Mouse (Mus musculus) heart, postnatal 10 days (tissue): ENCODE results near the gene Txnrd2. TPM values are rescaled to one million over a fixed set of nuclear protein-coding genes. Genes with fewer than 3 reads are reported as not detected.

ENCODE experiments used
- DNase-seq, 2 experiments: peaks; one replicate each; pipeline ENCODE4 v3.0.0; 2021
- intact Hi-C: fragments of 180-260 bp; cut with DNase I; formaldehyde crosslinking; loops from one replicate; pipeline ENCODE4 v1.15.1; 2025
- total RNA-seq, 2 experiments: library from RNA; stranded (reverse); gene quantifications; 2 replicates each; pipeline ENCODE4 v1.2.3; 2021

The Txnrd2 gene
- total RNA-seq, 2 experiments from 2014 or later, result 30.0 to 32.0 TPM

- intact Hi-C loops, result loop anchor here (5.0 kb wide), 1 partner anchor 76 kb away; no protein-coding TSS in a partner anchor
Observed at GRCm38 (mm10) chr16:18518091-18518490, 91.9 kb downstream of the Txnrd2 start.

GRCm38 (mm10) chr16:18523563-18524245 is 97.5 kb downstream of the Txnrd2 start:
- intact Hi-C loops, result no loop called here
- peak; percentile 78 to 82 for DNase-seq

More at GRCm38 (mm10) chr16:18518091-18518490, 91.9 kb downstream of the Txnrd2 start:
- peak; percentile 26 to 35 for DNase-seq

GRCm38 (mm10) chr16:18528656-18529055 is 102.5 kb downstream of the Txnrd2 start:
- intact Hi-C loops, result no loop called here
- no peak for DNase-seq

Other genes with a start within 250 kb of the Txnrd2 start
- gene Ccdc188, start 208.5 kb upstream of the Txnrd2 start, total RNA-seq, result not detected
- gene Zdhhc8, start 191.2 kb upstream of the Txnrd2 start, total RNA-seq, result 10 to 100 TPM; 33.2 to 35.7 TPM
- 10 to 100 TPM; 24.1 to 30.6 TPM for gene Trmt2a, start 177.7 kb upstream of the Txnrd2 start, total RNA-seq
- 10 to 100 TPM; 79.1 to 82.9 TPM for gene Ranbp1, start 177.7 kb upstream of the Txnrd2 start, total RNA-seq
- gene Gm49776, start 168.1 kb upstream of the Txnrd2 start, total RNA-seq, result not detected
- 10 to 100 TPM; 26.0 to 27.2 TPM for gene Dgcr8, start 137.1 kb upstream of the Txnrd2 start, total RNA-seq
- gene Tango2, start 78.3 kb upstream of the Txnrd2 start, total RNA-seq, result 10 to 100 TPM; 62.7 to 65.3 TPM
- 10 to 100 TPM; 25.0 to 33.6 TPM for gene Arvcf, start 78.2 kb upstream of the Txnrd2 start, total RNA-seq
- gene Comt, start 468 bp downstream of the Txnrd2 start, total RNA-seq, result 100 to 1,000 TPM; 133 to 156 TPM
- gene Gnb1l, start 72.3 kb downstream of the Txnrd2 start, total RNA-seq, result 1 to 10 TPM; 6.4 to 6.9 TPM
- gene Rtl10, start 72.5 kb downstream of the Txnrd2 start, total RNA-seq, result 1 to 10 TPM; 4.0 to 5.6 TPM
- 1 to 10 TPM in 1 of 2 experiments, under 1 TPM in 1; 0.57 to 1.1 TPM for gene Tbx1, start 164.3 kb downstream of the Txnrd2 start, total RNA-seq
- gene Gp1bb, start 196.0 kb downstream of the Txnrd2 start, total RNA-seq, result 1 to 10 TPM in 1 of 2 experiments, under 1 TPM in 1; 0.77 to 1.2 TPM
- gene Gm49601, start 200.0 kb downstream of the Txnrd2 start, total RNA-seq, result 1 to 10 TPM; 2.2 to 4.1 TPM
- 10 to 100 TPM; 11.3 to 11.6 TPM for gene Sept5, start 203.6 kb downstream of the Txnrd2 start, total RNA-seq